ENCODE assay signal across 9 mouse cellular contexts in the genomic region with DNA sequence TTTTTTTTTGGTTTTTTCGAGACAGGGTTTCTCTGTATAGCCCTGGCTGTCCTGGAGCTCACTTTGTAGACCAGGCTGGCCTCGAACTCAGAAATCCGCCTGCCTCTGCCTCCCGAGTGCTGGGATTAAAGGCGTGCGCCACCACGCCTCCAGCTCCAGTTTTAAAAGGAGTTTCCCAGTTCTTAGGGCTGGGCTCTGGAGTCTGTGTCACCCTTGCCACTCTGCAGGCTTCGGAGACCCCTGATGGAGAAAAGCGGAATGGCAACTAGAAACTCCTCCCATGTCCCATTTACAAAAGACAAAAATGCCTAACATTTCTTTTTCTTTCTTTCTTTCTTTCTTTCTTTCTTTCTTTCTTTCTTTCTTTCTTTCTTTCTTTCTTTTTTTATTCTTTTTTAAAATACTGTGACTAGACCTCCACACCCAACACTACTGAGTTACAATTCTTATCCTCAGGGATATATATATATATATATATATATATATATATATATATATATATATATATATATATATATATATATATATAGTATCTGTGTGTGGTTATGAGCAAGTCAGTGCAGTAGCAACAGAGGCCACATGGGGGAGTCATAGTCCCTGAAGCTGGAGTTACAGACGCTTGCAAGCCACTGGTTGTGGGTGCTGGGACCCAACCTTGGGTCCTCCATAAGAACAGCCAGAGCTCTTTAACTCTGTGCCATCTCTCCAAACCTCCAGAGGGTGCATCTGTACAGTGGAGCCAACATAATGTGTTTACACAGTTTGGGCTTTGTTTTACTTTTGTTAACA. TPM values are rescaled to one million over a fixed set of nuclear protein-coding genes. Genes with fewer than 3 reads are reported as not detected.
DNase-seq lines count a peak whose midpoint lies in the region; ATAC-seq and TF ChIP-seq lines count a peak whose summit lies in the region.
"Not testable (repeated sequence)": the region's sequence is repeated elsewhere in the genome, so short reads cannot be mapped to it uniquely, and the experiment has no call there.
"Had no signal": no experiment of that assay in that cellular context is flagged by ENCODE, and none has a peak within 500 bp of the region (broad histone marks: within the 10 kb centered on the region; RNA-seq: fewer than 3 reads in every experiment).

No protein-coding gene starts in this region.

- H3K27me3 ChIP-seq in thymus, adult 2 months (ENCODE audit: control insufficient read depth, insufficient read depth, low read length), result not testable (repeated sequence)

- not testable (repeated sequence) for H3K4me3 ChIP-seq in cortical plate, adult 2 months (ENCODE audit: insufficient read depth, low read length); thymus, adult 2 months (ENCODE audit: control insufficient read depth, insufficient read depth, low read length)

- DNase-seq in CD4-positive, CD25-positive, alpha-beta regulatory T cell, adult 2 months (ENCODE audit: low read depth, low spot score), result peak; percentile 84
- peak; percentile 82 for DNase-seq in adrenal gland, postnatal 10 days
- peak; percentile 71 for DNase-seq in kidney, adult 18-20 months
- DNase-seq in liver, result peak; percentile 66
- peak; percentile 84 for DNase-seq in naive thymus-derived CD4-positive, alpha-beta T cell, adult 2 months (ENCODE audit: low read depth)
- DNase-seq in thymus, adult 2 months, result peak; percentile 67

- not testable (repeated sequence) for H3K4me1 ChIP-seq in cortical plate, adult 2 months (ENCODE audit: control insufficient read depth, insufficient read depth, low read length); thymus, adult 2 months (replicated peaks; ENCODE audit: control insufficient read depth, insufficient read depth, low read length)

- 29% methylated on average over 10 of the region's 10 CpGs for WGBS in thymus, adult 2 months

- not testable (repeated sequence) for TF ChIP-seq POLR2A in cortical plate, adult 2 months (IDR thresholded peaks at IDR 0.05; ENCODE audit: extremely low read depth, insufficient read depth, low read length); thymus, adult 2 months (IDR thresholded peaks at IDR 0.05; ENCODE audit: control insufficient read depth, extremely low read depth, insufficient read depth, low read length, poor library complexity)

- peak; percentile 61 for ATAC-seq in granulocyte monocyte progenitor cell, adult 5-6 weeks (replicated peaks; ENCODE audit: poor library complexity, severe bottlenecking)

- not testable (repeated sequence) for H3K27ac ChIP-seq in cortical plate, adult 2 months (ENCODE audit: insufficient read depth, low read length); thymus, adult 2 months (ENCODE audit: control insufficient read depth, insufficient read depth, low read length)

- peak; percentile 58 for TF ChIP-seq CTCF in cortical plate, adult 2 months (IDR thresholded peaks at IDR 0.05; ENCODE audit: extremely low read depth, insufficient read depth, low read length)
- TF ChIP-seq CTCF in thymus, adult 2 months (IDR thresholded peaks at IDR 0.05; ENCODE audit: borderline replicate concordance, control insufficient read depth, extremely low read depth, insufficient read depth, low read length, poor library complexity), result not testable (repeated sequence)

- not testable (repeated sequence) for H3K36me3 ChIP-seq in thymus, adult 2 months (ENCODE audit: control insufficient read depth, insufficient read depth, low read length)

RNA-seq across cellular contexts. Expression of gene Ccdc194, which starts 6.3 kb away (rescaled TPM):
- total RNA-seq in adrenal gland, postnatal 10 days (2021), result under 1 TPM; 0.15 to 0.42 TPM
- not detected in 2 replicates for polyA plus RNA-seq in cortical plate, adult 2 months (2012; rRNA removed)
- total RNA-seq in granulocyte monocyte progenitor cell, adult 5-6 weeks (2014; fragmentation: Nextera tagmentation), result not detected in 2 replicates
- total RNA-seq in granulocyte monocyte progenitor cell, adult 5-6 weeks (2017), result not detected in 2 replicates
- polyA plus RNA-seq in thymus, adult 2 months (2012; rRNA removed), result 0.09 and 0.11 TPM in 2 replicates
- total RNA-seq: monocyte, adult 5-6 weeks had no signal

RNA-seq across cellular contexts. Expression of gene Plvap, which starts 7.7 kb away (rescaled TPM):
- 100 to 1,000 TPM in 1 of 2 experiments, 10 to 100 TPM in 1; 95.1 to 101 TPM for total RNA-seq in adrenal gland, postnatal 10 days (2021)
- polyA plus RNA-seq in cortical plate, adult 2 months (2012; rRNA removed), result 11.0 and 11.9 TPM in 2 replicates
- total RNA-seq in granulocyte monocyte progenitor cell, adult 5-6 weeks (2014; fragmentation: Nextera tagmentation), result not detected in 2 replicates
- total RNA-seq in granulocyte monocyte progenitor cell, adult 5-6 weeks (2017), result 0.10 and 0.43 TPM in 2 replicates
- polyA plus RNA-seq in thymus, adult 2 months (2012; rRNA removed), result 59.2 and 62.6 TPM in 2 replicates
- total RNA-seq: monocyte, adult 5-6 weeks had no signal

RNA-seq across cellular contexts. Expression of gene Bst2, which starts 18.0 kb away (rescaled TPM):
- 10 to 100 TPM; 34.5 to 37.3 TPM for total RNA-seq in adrenal gland, postnatal 10 days (2021)
- 20.0 and 20.5 TPM in 2 replicates for polyA plus RNA-seq in cortical plate, adult 2 months (2012; rRNA removed)
- total RNA-seq in granulocyte monocyte progenitor cell, adult 5-6 weeks (2014; fragmentation: Nextera tagmentation), result 47.0 and 55.7 TPM in 2 replicates
- total RNA-seq in granulocyte monocyte progenitor cell, adult 5-6 weeks (2017), result 49.1 and 58.3 TPM in 2 replicates
- 457 and 474 TPM in 2 replicates for polyA plus RNA-seq in thymus, adult 2 months (2012; rRNA removed)

RNA-seq across cellular contexts. Expression of gene Mvb12a, which starts 23.5 kb away (rescaled TPM):
- total RNA-seq in adrenal gland, postnatal 10 days (2021), result 10 to 100 TPM; 61.9 to 63.5 TPM
- polyA plus RNA-seq in cortical plate, adult 2 months (2012; rRNA removed), result 95.4 and 100 TPM in 2 replicates
- 50.2 and 64.1 TPM in 2 replicates for total RNA-seq in granulocyte monocyte progenitor cell, adult 5-6 weeks (2014; fragmentation: Nextera tagmentation)
- 55.0 and 56.6 TPM in 2 replicates for total RNA-seq in granulocyte monocyte progenitor cell, adult 5-6 weeks (2017)
- polyA plus RNA-seq in thymus, adult 2 months (2012; rRNA removed), result 166 and 182 TPM in 2 replicates

RNA-seq across cellular contexts. Expression of gene Gtpbp3, which starts 31.3 kb away (rescaled TPM):
- 10 to 100 TPM; 18.5 to 29.5 TPM for total RNA-seq in adrenal gland, postnatal 10 days (2021)
- polyA plus RNA-seq in cortical plate, adult 2 months (2012; rRNA removed), result 35.0 and 37.4 TPM in 2 replicates
- total RNA-seq in granulocyte monocyte progenitor cell, adult 5-6 weeks (2014; fragmentation: Nextera tagmentation), result 3.5 and 12.4 TPM in 2 replicates
- total RNA-seq in granulocyte monocyte progenitor cell, adult 5-6 weeks (2017), result 13.5 and 21.5 TPM in 2 replicates
- polyA plus RNA-seq in thymus, adult 2 months (2012; rRNA removed), result 56.8 and 58.7 TPM in 2 replicates

Comparison
In these comparisons a context has a peak if more than half of its experiments do, and no peak if none do; other contexts are left out.
1. RNA of gene Plvap, which starts 7.7 kb away (total RNA-seq): 95.1 to 101 TPM in adrenal gland, postnatal 10 days; 0.10 to 0.43 TPM in granulocyte monocyte progenitor cell, adult 5-6 weeks; every median in the first group is over 10 times any median in the second.
2. Peak in every context shown above with its lines, with median percentiles within 50 percentile points of each other: DNase-seq.